Mouse (Mus musculus) embryonic facial prominence, embryonic 15.5 days (tissue): Measurements from ENCODE around the gene Cd300lb. TPM values are rescaled to one million over a fixed set of nuclear protein-coding genes. Genes with fewer than 3 reads are reported as not detected.

Source experiments
- ATAC-seq: fragments of 200-750 bp; cut with Nextera tagmentation; 2 replicates; pipeline ENCODE4 v1.8.0; 2017; ENCODE audit warnings: low read depth, moderate TSS enrichment; ENCODE audit not compliant: insufficient number of reproducible peaks, low FRiP score, low TSS enrichment
- H3K27ac ChIP-seq: fragments of 300-500 bp; sonication (generic); replicated peaks from 2 replicates; pipeline ENCODE4 v1.5.1; 2015; ENCODE audit warnings: mild to moderate bottlenecking, inconsistent platforms
- H3K27me3 ChIP-seq: fragments of 300-500 bp; sonication (generic); 2 replicates; pipeline ENCODE4 v1.6.1; 2015; ENCODE audit warnings: inconsistent platforms
- H3K36me3 ChIP-seq: fragments of 300-500 bp; sonication (generic); 2 replicates; pipeline ENCODE4 v1.6.1; 2015; ENCODE audit warnings: mild to moderate bottlenecking, inconsistent platforms
- H3K4me1 ChIP-seq: fragments of 300-500 bp; sonication (generic); 2 replicates; pipeline ENCODE4 v1.6.1; 2015; ENCODE audit warnings: inconsistent platforms
- H3K4me2 ChIP-seq: fragments of 300-500 bp; sonication (generic); replicated peaks from 2 replicates; pipeline ENCODE4 v1.6.1; 2015; ENCODE audit warnings: mild to moderate bottlenecking, inconsistent platforms
- H3K4me3 ChIP-seq: fragments of 300-500 bp; sonication (generic); replicated peaks from 2 replicates; pipeline ENCODE4 v1.5.1; 2015; ENCODE audit warnings: mild to moderate bottlenecking, inconsistent platforms
- H3K9ac ChIP-seq: fragments of 300-500 bp; sonication (generic); 2 replicates; pipeline ENCODE4 v1.6.1; 2015; ENCODE audit warnings: inconsistent platforms
- H3K9me3 ChIP-seq: fragments of 300-500 bp; sonication (generic); replicated peaks from 2 replicates; pipeline ENCODE4 v1.6.1; 2016; ENCODE audit warnings: inconsistent platforms
- WGBS: fragments of 180-500 bp; shearing (Covaris S2); methylation state at CpG from one replicate; pipeline ENCODE4 v1.1.7; 2015; 5-methylcytosine and 5-hydroxymethylcytosine counted together
- polyA plus RNA-seq: library from polyadenylated mRNA; unstranded; fragments of >200 nt; fragmentation: Nextera tagmentation; extraction: Ambion mirVana; gene quantifications from 2 replicates; pipeline ENCODE4 v1.2.1, GENCODE M21; 2015

Cd300lb gene
- 0.49 and 0.61 TPM in 2 replicates for polyA plus RNA-seq

DNA sequence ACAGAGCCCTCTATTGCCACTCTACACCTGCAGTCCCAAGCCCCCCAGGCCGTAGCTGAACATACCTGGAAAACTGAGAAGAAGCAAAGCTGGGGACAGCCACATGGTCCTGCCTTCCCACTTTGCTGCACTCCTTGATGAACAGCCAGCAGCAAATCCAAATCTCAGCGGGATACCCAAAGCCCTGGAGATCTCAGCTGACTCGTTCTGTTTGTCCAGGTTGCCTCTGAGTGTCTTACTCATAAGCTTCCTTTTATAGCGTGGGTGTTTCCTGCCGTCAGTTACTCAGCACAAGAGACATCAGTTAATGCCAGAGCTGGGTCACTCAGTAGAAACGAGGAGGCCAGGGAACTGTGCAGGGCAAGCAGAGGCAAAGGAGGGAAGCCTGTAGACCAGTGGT is at the start of gene Cd300lb:
Gene Cd300lb, minus strand, starts transcription at position 243 of the 400 bp plus-strand sequence.
- Histone ChIP-seq H3K27me3 (no peaks in the 10 kb centered on the region), H3K9me3 (no peaks in the 10 kb centered on the region), H3K36me3 (no peaks in the 10 kb centered on the region), H3K27ac (no peak within 1 kb of the TSS), H3K9ac (no peak within 1 kb of the TSS), H3K4me1 (no peaks in the 10 kb centered on the region), H3K4me3 (no peak within 1 kb of the TSS), H3K4me2 (no peak within 1 kb of the TSS)
- WGBS = 50% methylated on average over 6 of the region's 6 CpGs
- ATAC-seq = no peak

DNA sequence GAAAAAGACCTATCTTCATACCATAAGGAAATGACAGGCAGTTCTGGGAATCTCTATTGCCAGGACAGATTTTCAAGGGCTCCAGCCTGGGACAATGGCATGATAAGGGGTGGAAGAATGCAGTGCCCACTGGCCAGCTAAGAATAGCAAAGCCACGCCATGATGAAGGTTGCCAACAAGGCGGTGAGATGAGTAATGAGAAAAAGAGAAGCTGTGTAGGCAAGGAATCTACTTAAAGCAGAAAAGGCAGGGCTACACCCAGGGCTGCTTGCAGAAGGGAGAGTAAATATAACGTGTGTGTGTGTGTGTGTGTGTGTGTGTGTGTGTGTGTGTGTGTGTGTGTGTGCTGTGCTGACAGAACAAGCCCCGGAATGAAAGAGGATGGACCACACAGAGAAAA is 47.7 kb upstream of the Cd300lb start:
- Histone ChIP-seq H3K9ac (no peak overlapping the region), H3K27me3 (no peaks in the 10 kb centered on the region), H3K4me2 (no peak overlapping the region), H3K27ac (no peak overlapping the region), H3K9me3 (0 out of 2 replicates have a peak, but pooled peaks cover 3% of the 10 kb centered on the region), H3K36me3 (no peaks in the 10 kb centered on the region), H3K4me3 (no peak overlapping the region), H3K4me1 (no peaks in the 10 kb centered on the region)
- WGBS = 66% methylated on average over 4 of the region's 4 CpGs
- no peak for ATAC-seq

DNA sequence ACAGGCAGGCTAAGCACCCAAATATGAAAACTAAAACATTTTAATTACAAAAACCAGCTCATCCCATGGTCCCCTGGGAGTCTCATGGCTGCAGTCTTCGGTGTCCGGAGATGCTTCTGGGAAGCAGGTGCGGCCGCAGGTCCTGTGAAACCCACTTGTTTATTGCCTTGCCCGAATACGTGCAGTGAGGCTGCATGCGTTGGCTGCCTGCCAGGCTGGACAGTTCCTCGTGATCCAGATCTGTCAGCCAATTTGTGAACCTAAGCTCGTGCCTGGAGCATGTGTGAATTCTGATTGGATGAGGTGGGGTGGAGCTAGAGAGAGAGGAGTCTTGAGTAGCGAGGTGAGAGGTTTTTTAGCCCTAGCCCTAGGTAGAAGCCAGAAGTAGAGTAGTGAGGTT is 38.5 kb upstream of the Cd300lb start:
- Histone ChIP-seq H3K27me3 (no peaks in the 10 kb centered on the region), H3K27ac (no peak overlapping the region), H3K4me3 (no peak overlapping the region), H3K4me2 (no peak overlapping the region), H3K9ac (no peak overlapping the region), H3K9me3 (peaks cover 10% of the 10 kb centered on the region), H3K36me3 (no peaks in the 10 kb centered on the region), H3K4me1 (no peaks in the 10 kb centered on the region)
- 76% methylated on average over 10 of the region's 10 CpGs for WGBS
- no peak for ATAC-seq

DNA sequence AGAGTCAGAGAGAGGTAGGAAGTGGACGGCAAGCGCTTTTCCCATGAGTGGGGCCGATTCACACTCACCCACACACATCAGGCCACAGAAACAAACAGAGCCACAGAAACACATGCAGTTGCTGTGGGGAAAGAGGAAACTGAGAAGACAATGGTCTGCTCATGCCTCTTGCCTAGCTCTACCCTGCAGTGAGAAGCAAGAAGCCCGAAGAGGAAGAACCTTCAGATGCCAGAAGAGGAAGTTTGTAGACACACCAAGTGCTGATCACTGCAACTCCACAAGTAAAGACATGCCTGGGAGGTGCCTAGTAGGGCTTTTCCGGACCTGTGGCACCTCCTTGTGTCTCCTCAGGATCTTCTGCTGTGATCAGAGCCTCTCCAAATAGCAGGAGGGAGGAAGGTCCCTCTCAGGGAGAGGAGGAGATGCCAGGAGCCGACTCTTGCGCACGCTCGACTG is 34.6 kb upstream of the Cd300lb start, which contains the start of gene Cd300c:
Gene Cd300c, minus strand, starts transcription at position 406 of the 456 bp plus-strand sequence.
- Histone ChIP-seq H3K27ac (no peak within 1 kb of the TSS), H3K9me3 (peaks cover under 1% of the 10 kb centered on the region; the same call in 1 of the 2 replicates), H3K36me3 (no peaks in the 10 kb centered on the region), H3K4me1 (no peaks in the 10 kb centered on the region), H3K4me2 (no peak within 1 kb of the TSS), H3K9ac (no peak within 1 kb of the TSS), H3K4me3 (no peak within 1 kb of the TSS), H3K27me3 (no peaks in the 10 kb centered on the region)
- WGBS = 78% methylated on average over 9 of the region's 9 CpGs
- no peak for ATAC-seq

DNA sequence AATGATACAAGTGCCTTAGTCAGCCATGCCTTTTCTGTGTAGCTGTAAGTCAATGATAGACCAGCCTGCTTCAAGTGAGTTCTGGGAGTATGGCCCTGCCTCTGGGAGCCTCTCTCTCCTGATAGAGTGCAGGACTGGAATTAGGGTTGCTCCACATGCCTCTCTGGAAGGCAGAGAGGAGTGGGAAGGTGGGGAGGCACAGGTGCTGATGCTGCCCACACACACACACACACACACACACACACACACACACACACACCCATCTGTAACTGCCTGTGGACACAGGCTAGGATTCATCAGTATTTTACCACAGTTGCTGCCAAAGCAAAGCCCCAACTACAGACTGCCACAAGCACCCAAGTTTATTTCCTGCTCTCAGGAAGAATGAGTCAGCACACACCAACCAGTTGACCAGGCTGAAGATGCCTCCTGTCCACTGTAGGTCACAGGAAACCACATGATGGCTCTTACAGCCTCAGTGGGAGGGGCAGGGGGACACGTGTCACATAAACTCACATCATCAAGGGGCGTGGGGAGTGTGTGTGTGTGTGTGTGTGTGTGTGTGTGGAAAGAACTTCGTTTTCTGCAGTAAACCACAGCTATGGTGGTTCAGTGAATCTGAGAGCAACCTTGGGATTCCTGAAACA is 31.1 kb upstream of the Cd300lb start:
- H3K4me2 ChIP-seq = no peak overlapping the region
- H3K4me3 ChIP-seq = no peak overlapping the region
- H3K9me3 ChIP-seq = no peaks in the 10 kb centered on the region
- no peak overlapping the region for H3K27ac ChIP-seq
- no peak overlapping the region for H3K9ac ChIP-seq
- no peak for ATAC-seq
- no peaks in the 10 kb centered on the region for H3K27me3 ChIP-seq
- 48% methylated on average over 3 of the region's 3 CpGs for WGBS
- no peaks in the 10 kb centered on the region for H3K4me1 ChIP-seq
- H3K36me3 ChIP-seq = no peaks in the 10 kb centered on the region

DNA sequence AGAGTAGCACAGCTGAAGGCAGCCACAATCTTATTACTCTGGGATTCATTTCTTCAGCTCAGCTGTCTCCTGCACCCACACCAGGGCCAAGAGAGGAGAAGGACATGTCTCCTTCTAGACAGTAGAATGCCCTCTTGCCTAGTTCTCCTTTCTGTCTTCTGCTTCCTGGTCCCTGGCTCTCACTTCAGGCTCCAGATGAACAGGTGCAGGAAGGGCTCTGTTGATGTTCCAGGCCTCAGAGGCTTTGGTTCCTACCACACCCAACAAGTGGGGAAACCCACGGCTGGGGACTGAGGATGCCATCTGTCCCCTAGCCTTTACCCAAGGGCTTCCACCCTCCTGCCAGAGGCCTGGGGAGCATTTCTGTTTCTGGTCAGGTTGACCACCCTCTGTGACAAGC is 26.2 kb upstream of the Cd300lb start:
- H3K4me1 ChIP-seq = no peaks in the 10 kb centered on the region
- H3K4me3 ChIP-seq = no peak overlapping the region
- H3K36me3 ChIP-seq = no peaks in the 10 kb centered on the region
- H3K4me2 ChIP-seq = no peak overlapping the region
- H3K27ac ChIP-seq = no peak overlapping the region
- no peak overlapping the region for H3K9ac ChIP-seq
- no peak for ATAC-seq
- H3K27me3 ChIP-seq = no peaks in the 10 kb centered on the region
- 48% methylated on average over 1 of the region's 1 CpGs for WGBS
- no peaks in the 10 kb centered on the region for H3K9me3 ChIP-seq

DNA sequence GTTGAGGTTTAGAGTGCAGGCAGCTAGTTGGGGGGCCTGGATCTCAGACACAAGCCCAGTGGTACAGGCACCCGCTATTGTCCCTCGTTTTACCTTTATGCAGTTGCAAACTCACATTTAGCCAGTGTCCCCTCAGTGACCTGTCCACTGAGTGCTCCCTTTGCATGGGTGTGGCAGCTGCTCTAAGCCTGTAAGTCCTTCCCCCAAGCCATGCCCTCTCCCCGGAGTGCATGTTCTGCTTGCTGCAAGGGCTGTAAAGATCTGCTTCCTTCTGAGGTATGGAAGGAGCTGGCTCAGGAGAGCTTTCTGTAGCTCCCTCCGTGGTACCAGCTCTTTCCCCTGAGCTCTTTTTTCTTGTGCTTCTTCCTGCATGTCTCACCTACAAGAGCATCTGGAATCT is 595 bp downstream of the Cd300lb start:
- Histone ChIP-seq H3K4me2 (no peak overlapping the region), H3K9me3 (no peaks in the 10 kb centered on the region), H3K36me3 (no peaks in the 10 kb centered on the region), H3K27me3 (no peaks in the 10 kb centered on the region), H3K4me3 (no peak overlapping the region), H3K27ac (no peak overlapping the region), H3K9ac (no peak overlapping the region), H3K4me1 (no peaks in the 10 kb centered on the region)
- WGBS = 71% methylated on average over 4 of the region's 4 CpGs
- no peak for ATAC-seq

DNA sequence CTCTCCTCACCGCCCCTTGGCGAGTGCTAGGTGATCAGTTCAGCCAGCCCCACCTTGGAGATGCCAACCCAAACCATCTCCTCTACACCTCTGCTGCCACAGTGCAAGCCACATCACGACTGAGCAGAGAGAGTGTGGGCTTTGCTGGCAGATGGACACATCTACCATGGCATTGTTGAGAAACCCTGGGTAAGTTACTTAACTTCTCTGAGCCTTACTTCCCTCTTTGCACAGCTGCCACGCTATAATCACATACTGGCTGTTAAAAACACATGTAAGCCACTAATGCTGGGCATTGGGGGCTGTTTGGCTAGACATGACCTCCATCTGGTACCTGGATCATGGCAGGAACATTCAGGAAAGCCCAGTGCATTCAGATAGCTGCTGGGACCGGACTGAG is 3.1 kb downstream of the Cd300lb start:
- Histone ChIP-seq H3K36me3 (no peaks in the 10 kb centered on the region), H3K9ac (no peak overlapping the region), H3K27ac (no peak overlapping the region), H3K27me3 (no peaks in the 10 kb centered on the region), H3K4me2 (no peak overlapping the region), H3K9me3 (no peaks in the 10 kb centered on the region), H3K4me3 (no peak overlapping the region), H3K4me1 (no peaks in the 10 kb centered on the region)
- no peak for ATAC-seq
- 69% methylated on average over 5 of the region's 5 CpGs for WGBS

DNA sequence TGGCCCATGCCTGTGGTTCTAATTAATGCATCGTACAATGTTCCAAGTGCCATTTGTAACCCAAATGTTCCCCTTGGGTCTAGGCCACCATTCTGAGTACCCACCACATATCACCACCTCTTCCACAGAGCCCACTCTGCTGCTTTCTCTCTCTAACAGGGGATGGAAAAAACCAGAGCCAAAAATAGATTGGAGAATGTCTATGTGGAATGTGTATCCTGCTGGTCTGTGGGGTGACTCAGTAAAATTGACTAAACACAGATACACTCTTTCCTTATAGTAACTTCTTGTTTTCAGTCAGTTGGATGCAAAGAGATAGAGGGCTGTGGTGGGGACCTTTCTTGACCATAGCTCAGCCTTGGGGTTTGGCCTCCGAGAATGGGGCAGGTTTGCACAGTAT is 4.6 kb downstream of the Cd300lb start:
- H3K36me3 ChIP-seq = no peaks in the 10 kb centered on the region
- H3K27ac ChIP-seq = no peak overlapping the region
- H3K9me3 ChIP-seq = no peaks in the 10 kb centered on the region
- H3K4me1 ChIP-seq = no peaks in the 10 kb centered on the region
- H3K27me3 ChIP-seq = no peaks in the 10 kb centered on the region
- 72% methylated on average over 2 of the region's 2 CpGs for WGBS
- no peak for ATAC-seq
- no peak overlapping the region for H3K4me3 ChIP-seq
- H3K4me2 ChIP-seq = no peak overlapping the region
- no peak overlapping the region for H3K9ac ChIP-seq

DNA sequence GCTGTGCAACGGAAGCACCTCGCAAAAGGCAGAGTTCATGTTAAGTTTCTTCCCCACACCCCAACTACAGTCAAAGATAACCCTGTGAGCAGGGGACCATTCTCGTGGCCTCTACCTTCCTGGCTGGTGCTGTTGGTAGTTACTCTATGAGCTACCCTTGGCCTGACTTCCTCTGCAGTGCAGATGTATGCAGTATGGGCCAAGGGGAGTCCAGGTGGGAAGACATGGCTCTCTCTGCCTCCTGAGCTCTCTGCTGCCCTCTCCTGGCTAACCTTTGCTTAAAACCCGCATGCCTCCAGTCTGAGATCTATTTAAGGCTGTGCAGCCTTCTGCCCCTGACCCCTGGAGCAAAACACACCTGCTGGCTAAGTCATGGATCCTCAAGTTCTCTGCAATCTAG is 10.2 kb downstream of the Cd300lb start:
- ATAC-seq = no peak
- Histone ChIP-seq H3K4me2 (no peak overlapping the region), H3K4me1 (no peaks in the 10 kb centered on the region), H3K4me3 (no peak overlapping the region), H3K27ac (no peak overlapping the region), H3K27me3 (no peaks in the 10 kb centered on the region), H3K9ac (no peak overlapping the region), H3K9me3 (no peaks in the 10 kb centered on the region), H3K36me3 (no peaks in the 10 kb centered on the region)
- 72% methylated on average over 4 of the region's 4 CpGs for WGBS

DNA sequence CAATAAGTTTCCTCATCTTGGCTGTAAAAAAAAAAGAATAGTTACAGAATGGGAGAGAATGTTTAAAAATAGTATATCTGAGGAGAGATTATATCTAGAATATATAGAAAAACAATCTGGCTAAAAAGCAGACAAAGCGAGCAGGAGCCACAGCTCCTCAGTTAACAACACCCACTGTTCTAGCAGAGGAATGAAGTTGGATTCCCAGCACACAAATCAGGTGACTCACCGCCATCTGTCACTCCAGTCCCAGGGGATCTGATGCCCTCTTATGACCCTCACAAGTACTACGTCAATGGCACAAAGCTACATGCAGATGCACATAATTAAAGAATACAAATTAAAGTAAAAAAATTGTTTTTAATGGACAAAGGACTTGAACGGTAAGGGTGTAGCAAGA is 11.7 kb downstream of the Cd300lb start:
- H3K27me3 ChIP-seq = no peaks in the 10 kb centered on the region
- 69% methylated on average over 4 of the region's 4 CpGs for WGBS
- H3K27ac ChIP-seq = no peak overlapping the region
- no peaks in the 10 kb centered on the region for H3K9me3 ChIP-seq
- H3K9ac ChIP-seq = no peak overlapping the region
- no peak overlapping the region for H3K4me3 ChIP-seq
- no peak for ATAC-seq
- no peak overlapping the region for H3K4me2 ChIP-seq
- no peaks in the 10 kb centered on the region for H3K4me1 ChIP-seq
- no peaks in the 10 kb centered on the region for H3K36me3 ChIP-seq

DNA sequence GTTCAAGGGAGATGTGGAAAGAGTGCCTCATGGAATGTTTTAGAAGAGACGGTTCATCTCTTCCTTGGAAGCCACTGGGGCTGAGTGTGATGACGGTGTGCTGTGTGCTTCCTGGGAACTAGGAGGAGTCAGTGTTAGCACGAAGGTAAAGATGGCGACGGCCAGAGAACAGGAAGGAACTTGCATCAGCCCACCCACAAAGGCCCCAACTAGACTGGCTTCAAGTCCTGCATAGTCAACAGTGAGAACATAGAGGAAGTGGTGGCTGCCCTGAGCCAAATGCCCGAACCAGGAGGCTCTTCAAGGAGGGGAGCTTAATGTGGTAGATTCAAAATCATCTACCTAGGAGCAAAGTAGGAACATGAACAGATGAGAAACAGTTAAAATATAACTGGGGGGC is 17.1 kb downstream of the Cd300lb start:
- Histone ChIP-seq H3K4me1 (no peaks in the 10 kb centered on the region), H3K36me3 (no peaks in the 10 kb centered on the region), H3K9ac (no peak overlapping the region), H3K4me3 (no peak overlapping the region), H3K27me3 (no peaks in the 10 kb centered on the region), H3K4me2 (no peak overlapping the region), H3K9me3 (no peaks in the 10 kb centered on the region), H3K27ac (no peak overlapping the region)
- ATAC-seq = no peak
- WGBS = 75% methylated on average over 6 of the region's 6 CpGs
